ENCODE assay signal across 8 mouse cellular contexts in the genomic region with DNA sequence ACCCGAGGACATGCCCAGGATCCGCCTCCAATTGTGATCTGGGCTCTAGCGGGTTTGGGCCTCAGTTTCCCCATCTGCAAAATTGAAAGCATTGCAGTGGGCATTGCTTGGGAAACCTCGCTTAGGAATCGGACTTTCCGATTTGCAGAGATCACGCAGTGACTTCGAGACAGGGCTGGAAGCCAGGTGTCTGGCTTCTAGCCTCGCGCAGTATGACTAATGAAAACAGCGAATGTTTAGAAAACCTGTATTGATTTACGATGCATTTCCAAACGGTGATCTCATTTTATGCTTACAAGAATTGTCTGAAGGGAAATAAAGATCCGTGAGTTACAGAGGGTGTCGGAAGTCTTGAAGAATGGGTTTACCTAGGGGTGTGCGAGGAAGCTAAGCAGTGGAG. TPM values are rescaled to one million over a fixed set of nuclear protein-coding genes. Genes with fewer than 3 reads are reported as not detected.
DNase-seq lines count a peak whose midpoint lies in the region; ATAC-seq lines count a peak whose summit lies in the region.

No protein-coding gene starts in this region.

- peak overlapping the region; percentile 86 for H3K4me2 ChIP-seq in kidney, embryonic 14.5 days (replicated peaks; ENCODE audit: low read depth, low read length)
- peak overlapping the region; percentile 95 for H3K4me2 ChIP-seq in liver, embryonic 13.5 days

- DNase-seq in kidney, postnatal 4 days, result no peak
- DNase-seq in MN1 (ENCODE audit: low spot score), result peak; percentile 64
- no peak for DNase-seq in forebrain, embryonic 10.5 days (ENCODE audit: extremely low spot score, low spot score)
- no peak for DNase-seq in liver, embryonic 13.5 days
- no peak for DNase-seq in cerebellum, adult 9-10 months
- DNase-seq in right cerebral cortex, adult 18-20 months, result no peak
- no peak for DNase-seq in gastrocnemius, adult 18-20 months (ENCODE audit: low spot score)

- WGBS in kidney, embryonic 14.5 days, result 1% methylated on average over 16 of the region's 16 CpGs
- 3% methylated on average over 16 of the region's 16 CpGs for WGBS in forebrain, embryonic 10.5 days
- WGBS in liver, embryonic 13.5 days (ENCODE audit: insufficient replicate concordance), result under 1% methylated on average over 16 of the region's 16 CpGs

- peak overlapping the region; percentile 83 for H3K9ac ChIP-seq in kidney, embryonic 14.5 days (ENCODE audit: low read depth, low read length)
- peak overlapping the region; percentile 91 for H3K9ac ChIP-seq in liver, embryonic 13.5 days

- peaks cover 37% of the 10 kb centered on the region for H3K36me3 ChIP-seq in kidney, embryonic 14.5 days (ENCODE audit: control insufficient read depth, insufficient read depth, low read length)
- H3K36me3 ChIP-seq in forebrain, embryonic 10.5 days (replicated peaks), result peaks cover 38% of the 10 kb centered on the region
- H3K36me3 ChIP-seq in liver, embryonic 13.5 days, result peaks cover 37% of the 10 kb centered on the region

- no peaks in the 10 kb centered on the region for H3K27me3 ChIP-seq in kidney, embryonic 14.5 days (ENCODE audit: control insufficient read depth, insufficient read depth, low read length)
- no peaks in the 10 kb centered on the region for H3K27me3 ChIP-seq in forebrain, embryonic 10.5 days (ENCODE audit: poor library complexity, severe bottlenecking)
- H3K27me3 ChIP-seq in liver, embryonic 13.5 days, result no peaks in the 10 kb centered on the region

- H3K27ac ChIP-seq in kidney, embryonic 14.5 days (ENCODE audit: low read depth, low read length), result peak overlapping the region; percentile 85
- peak overlapping the region; percentile 95 for H3K27ac ChIP-seq in forebrain, embryonic 10.5 days
- peak overlapping the region; percentile 86 for H3K27ac ChIP-seq in liver, embryonic 13.5 days

- peak overlapping the region; percentile 79 for H3K4me3 ChIP-seq in kidney, embryonic 14.5 days (ENCODE audit: low read length)
- H3K4me3 ChIP-seq in forebrain, embryonic 10.5 days, result peak overlapping the region; percentile 93
- peak overlapping the region; percentile 80 for H3K4me3 ChIP-seq in liver, embryonic 13.5 days (replicated peaks)

- peaks cover 14% of the 10 kb centered on the region; the same call in 1 of the 2 replicates for H3K4me1 ChIP-seq in kidney, embryonic 14.5 days (ENCODE audit: control insufficient read depth, insufficient read depth, low read length)
- H3K4me1 ChIP-seq in forebrain, embryonic 10.5 days, result peaks cover 19% of the 10 kb centered on the region
- H3K4me1 ChIP-seq in liver, embryonic 13.5 days (replicated peaks), result peaks cover 33% of the 10 kb centered on the region

- no peak for ATAC-seq in kidney, embryonic 14.5 days (ENCODE audit: low FRiP score, low TSS enrichment)
- no peak for ATAC-seq in liver, embryonic 13.5 days (ENCODE audit: low read depth)

- no peaks in the 10 kb centered on the region for H3K9me3 ChIP-seq in kidney, embryonic 14.5 days (ENCODE audit: control insufficient read depth, low read length)
- no peaks in the 10 kb centered on the region for H3K9me3 ChIP-seq in forebrain, embryonic 10.5 days
- no peaks in the 10 kb centered on the region for H3K9me3 ChIP-seq in liver, embryonic 13.5 days (replicated peaks)

RNA-seq across cellular contexts. Expression of gene Prpf19, which starts 0.7 kb away (rescaled TPM):
- polyA plus RNA-seq in kidney, embryonic 14.5 days (2014; fragmentation: Nextera tagmentation; extraction: Ambion mirVana), result 61.0 and 75.7 TPM in 2 replicates
- polyA plus RNA-seq in forebrain, embryonic 10.5 days (2016; fragmentation: Nextera tagmentation; extraction: Ambion mirVana), result 43.8 and 47.1 TPM in 2 replicates
- polyA plus RNA-seq in liver, embryonic 13.5 days (2015; fragmentation: Nextera tagmentation; extraction: Ambion mirVana), result 18.9 and 19.7 TPM in 2 replicates
- total RNA-seq in gastrocnemius, adult 18-20 months (2021), result 100 to 1,000 TPM; 148 TPM

RNA-seq across cellular contexts. Expression of gene Tmem109, which starts 13.9 kb away (rescaled TPM):
- 87.6 and 90.9 TPM in 2 replicates for polyA plus RNA-seq in kidney, embryonic 14.5 days (2014; fragmentation: Nextera tagmentation; extraction: Ambion mirVana)
- polyA plus RNA-seq in forebrain, embryonic 10.5 days (2016; fragmentation: Nextera tagmentation; extraction: Ambion mirVana), result 51.4 and 53.8 TPM in 2 replicates
- polyA plus RNA-seq in liver, embryonic 13.5 days (2015; fragmentation: Nextera tagmentation; extraction: Ambion mirVana), result 21.9 and 23.0 TPM in 2 replicates
- 100 to 1,000 TPM; 208 to 227 TPM for total RNA-seq in gastrocnemius, adult 18-20 months (2021)

RNA-seq across cellular contexts. Expression of gene Zp1, which starts 24.7 kb away (rescaled TPM):
- not detected in 2 replicates for polyA plus RNA-seq in kidney, embryonic 14.5 days (2014; fragmentation: Nextera tagmentation; extraction: Ambion mirVana)
- polyA plus RNA-seq in forebrain, embryonic 10.5 days (2016; fragmentation: Nextera tagmentation; extraction: Ambion mirVana), result not detected in 2 replicates
- polyA plus RNA-seq in liver, embryonic 13.5 days (2015; fragmentation: Nextera tagmentation; extraction: Ambion mirVana), result not detected in 2 replicates
- not detected for total RNA-seq in gastrocnemius, adult 18-20 months (2021)

RNA-seq across cellular contexts. Expression of gene Tmem132a, which starts 26.0 kb away (rescaled TPM):
- 65.2 and 71.5 TPM in 2 replicates for polyA plus RNA-seq in kidney, embryonic 14.5 days (2014; fragmentation: Nextera tagmentation; extraction: Ambion mirVana)
- 110 and 115 TPM in 2 replicates for polyA plus RNA-seq in forebrain, embryonic 10.5 days (2016; fragmentation: Nextera tagmentation; extraction: Ambion mirVana)
- 4.0 and 4.4 TPM in 2 replicates for polyA plus RNA-seq in liver, embryonic 13.5 days (2015; fragmentation: Nextera tagmentation; extraction: Ambion mirVana)
- 1 to 10 TPM; 3.0 to 3.4 TPM for total RNA-seq in gastrocnemius, adult 18-20 months (2021)

RNA-seq across cellular contexts. Expression of gene Ptgdr2, which starts 41.3 kb away (rescaled TPM):
- polyA plus RNA-seq in kidney, embryonic 14.5 days (2014; fragmentation: Nextera tagmentation; extraction: Ambion mirVana), result not detected in 2 replicates
- 0.06 and 0.09 TPM in 2 replicates for polyA plus RNA-seq in forebrain, embryonic 10.5 days (2016; fragmentation: Nextera tagmentation; extraction: Ambion mirVana)
- polyA plus RNA-seq in liver, embryonic 13.5 days (2015; fragmentation: Nextera tagmentation; extraction: Ambion mirVana), result not detected in 2 replicates
- not detected for total RNA-seq in gastrocnemius, adult 18-20 months (2021)
